Mouse (Mus musculus): ENCODE results near the gene Oard1.

Oard1 gene

GRCm38 (mm10) chr17:48409380-48410298 lies at the start of gene Oard1, which contains the start of gene Nfya:
Gene Oard1, plus strand, starts transcription at chr17:48410014.
Gene Nfya, minus strand, starts transcription at chr17:48409906.
- peak; percentile 100 for DNase-seq

- DNase-seq: no peak
These were observed 49.4 kb upstream of the Oard1 start for GRCm38 (mm10) chr17:48360462-48360861.

GRCm38 (mm10) chr17:48362346-48362745 lies 47.5 kb upstream of the Oard1 start:
- DNase-seq: peak; percentile 56

GRCm38 (mm10) chr17:48362966-48363365 lies 46.8 kb upstream of the Oard1 start:
- peak; percentile 88 for DNase-seq

GRCm38 (mm10) chr17:48363421-48363965 lies 46.3 kb upstream of the Oard1 start:
- peak; percentile 81 for DNase-seq

GRCm38 (mm10) chr17:48365511-48366155 lies 44.2 kb upstream of the Oard1 start:
- peak; percentile 80 for DNase-seq

- peak; percentile 85 for DNase-seq
These were observed 43.0 kb upstream of the Oard1 start for GRCm38 (mm10) chr17:48366806-48367205.

GRCm38 (mm10) chr17:48371621-48372020 lies 38.2 kb upstream of the Oard1 start:
- DNase-seq: no peak

- peak; percentile 75 for DNase-seq
These were observed 36.8 kb upstream of the Oard1 start for GRCm38 (mm10) chr17:48372987-48373386.

- DNase-seq: peak; percentile 36
These were observed 33.7 kb upstream of the Oard1 start for GRCm38 (mm10) chr17:48376102-48376501.

GRCm38 (mm10) chr17:48379050-48379449 lies 30.8 kb upstream of the Oard1 start:
- DNase-seq: no peak

GRCm38 (mm10) chr17:48385786-48386461 lies 23.9 kb upstream of the Oard1 start:
- peak; percentile 77 for DNase-seq

GRCm38 (mm10) chr17:48388666-48389065 lies 21.1 kb upstream of the Oard1 start:
- DNase-seq: peak; percentile 69

- DNase-seq: peak; percentile 69
These were observed 20.4 kb upstream of the Oard1 start for GRCm38 (mm10) chr17:48389442-48389841.

- peak; percentile 74 for DNase-seq
These were observed 18.4 kb upstream of the Oard1 start for GRCm38 (mm10) chr17:48391446-48391845.

- DNase-seq: no peak
These were observed 17.2 kb upstream of the Oard1 start for GRCm38 (mm10) chr17:48392616-48393015.

- DNase-seq: peak; percentile 65
These were observed 8.1 kb upstream of the Oard1 start for GRCm38 (mm10) chr17:48401710-48402109.

- peak; percentile 43 for DNase-seq
These were observed 7.1 kb upstream of the Oard1 start for GRCm38 (mm10) chr17:48402751-48403150.

GRCm38 (mm10) chr17:48403848-48404247 lies 6.0 kb upstream of the Oard1 start:
- DNase-seq: no peak

GRCm38 (mm10) chr17:48404706-48405105 lies 5.1 kb upstream of the Oard1 start:
- no peak for DNase-seq

GRCm38 (mm10) chr17:48407154-48407553 lies 2.7 kb upstream of the Oard1 start:
- peak; percentile 70 for DNase-seq

GRCm38 (mm10) chr17:48407910-48408525 lies 1.8 kb upstream of the Oard1 start:
- no peak for DNase-seq
